Mouse (Mus musculus): ENCODE measurements around the gene Defa35. TPM values are rescaled to one million over a fixed set of nuclear protein-coding genes. Genes with fewer than 3 reads are reported as not detected.
"Not testable (repeated sequence)": the region's sequence is repeated elsewhere in the genome, so short reads cannot be mapped to it uniquely, and the experiment has no call there.

The Defa35 gene
- polyA plus RNA-seq (2015; fragmentation: Nextera tagmentation; extraction: Ambion mirVana), result not detected in 2 replicates

DNA sequence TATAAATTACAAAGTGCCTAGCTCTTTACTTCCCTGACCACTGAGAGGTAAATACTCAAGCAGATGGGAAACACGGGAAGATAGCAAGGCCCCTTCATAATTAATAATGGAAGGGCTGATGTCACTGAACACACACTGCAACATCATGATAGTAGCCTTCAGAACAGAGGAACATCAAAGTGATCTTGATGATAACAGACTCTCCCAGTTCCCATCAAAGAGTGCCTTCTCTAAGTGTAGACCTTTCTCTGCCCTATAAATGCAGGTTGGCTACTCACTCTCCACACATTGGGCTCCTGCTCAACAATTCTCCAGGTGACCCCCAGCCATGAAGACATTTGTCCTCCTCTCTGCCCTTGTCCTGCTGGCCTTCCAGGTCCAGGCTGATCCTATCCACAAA, at the start of gene Defa35:
Gene Defa35 (plus strand): TSS at position 301 of the 400 bp plus-strand sequence.
- H3K27me3 ChIP-seq; H3K4me2 ChIP-seq; H3K36me3 ChIP-seq; DNase-seq; H3K4me1 ChIP-seq (replicated peaks); H3K9ac ChIP-seq; H3K4me3 ChIP-seq (replicated peaks); H3K9me3 ChIP-seq (replicated peaks); H3K27ac ChIP-seq; ATAC-seq (ENCODE audit: low read depth): not testable (repeated sequence)
- 40% methylated on average over 1 of the region's 1 CpGs for WGBS (ENCODE audit: insufficient replicate concordance)

- not testable (repeated sequence) for H3K4me2 ChIP-seq; H3K27ac ChIP-seq; ATAC-seq (ENCODE audit: low read depth); H3K4me3 ChIP-seq (replicated peaks); H3K9ac ChIP-seq; DNase-seq; H3K36me3 ChIP-seq; H3K27me3 ChIP-seq; H3K9me3 ChIP-seq (replicated peaks); H3K4me1 ChIP-seq (replicated peaks)
- no CpG with 5 or more reads among the region's 1 CpGs for WGBS (ENCODE audit: insufficient replicate concordance)
Measured at GRCm38 (mm10) chr8:21025245-21025644, 39.6 kb upstream of the Defa35 start, which contains the start of gene Defa21. Defa21 (plus strand) TSS chr8:21025545.

DNA sequence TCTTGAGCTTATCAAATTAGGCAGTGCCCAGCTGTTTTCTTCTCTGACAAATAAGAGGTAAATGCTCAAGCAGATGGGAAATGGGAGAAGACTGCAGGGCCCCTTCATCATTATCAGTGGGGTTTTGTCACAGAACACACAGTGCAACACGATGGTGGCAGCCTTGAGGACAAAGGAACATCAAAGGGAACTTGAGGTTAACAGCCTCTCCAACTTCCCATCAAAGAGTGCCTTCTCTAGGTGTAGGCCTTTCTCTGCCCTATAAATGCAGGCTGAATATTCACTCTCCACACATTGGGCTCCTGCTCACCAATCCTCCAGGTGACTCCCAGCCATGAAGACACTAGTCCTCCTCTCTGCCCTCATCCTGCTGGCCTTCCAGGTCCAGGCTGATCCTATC, 10.1 kb upstream of the Defa35 start, which contains the start of gene Defa23:
Gene Defa23 (plus strand): TSS at position 301 of the 400 bp plus-strand sequence.
- no CpG with 5 or more reads among the region's 1 CpGs for WGBS (ENCODE audit: insufficient replicate concordance)
- ATAC-seq (ENCODE audit: low read depth); H3K9me3 ChIP-seq (replicated peaks); H3K36me3 ChIP-seq; H3K27ac ChIP-seq; H3K4me2 ChIP-seq; H3K4me1 ChIP-seq (replicated peaks); H3K27me3 ChIP-seq; H3K4me3 ChIP-seq (replicated peaks); DNase-seq; H3K9ac ChIP-seq: not testable (repeated sequence)

DNA sequence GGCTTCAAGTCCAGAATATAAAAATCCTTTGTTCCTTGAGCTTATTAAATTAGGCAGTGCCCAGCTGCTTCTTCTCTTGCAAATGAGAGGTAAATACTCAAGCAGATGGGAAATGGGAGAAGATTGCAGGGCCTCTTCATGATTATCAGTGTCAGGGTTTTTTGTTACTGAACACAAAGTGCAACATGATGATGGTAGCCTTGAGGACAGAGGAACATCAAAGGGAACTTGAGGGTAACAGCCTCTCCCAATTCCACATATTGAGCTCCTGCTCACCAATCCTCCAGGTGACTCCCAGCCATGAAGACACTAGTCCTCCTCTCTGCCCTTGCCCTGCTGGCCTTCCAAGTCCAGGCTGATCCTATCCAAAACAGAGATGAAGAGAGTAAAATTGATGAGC, 19.3 kb downstream of the Defa35 start, which contains the start of gene Defa25:
Gene Defa25 (plus strand): TSS at position 301 of the 400 bp plus-strand sequence.
- H3K27ac ChIP-seq, result not testable (repeated sequence)

GRCm38 (mm10) chr8:21093106-21093505, 28.3 kb downstream of the Defa35 start:
- Histone ChIP-seq H3K4me2 (no peak overlapping the region), H3K4me3 (replicated peaks) (no peak overlapping the region), H3K9me3 (replicated peaks) (no peaks in the 10 kb centered on the region), H3K4me1 (replicated peaks) (no peaks in the 10 kb centered on the region), H3K27me3 (no peaks in the 10 kb centered on the region), H3K27ac (no peak overlapping the region), H3K9ac (no peak overlapping the region), H3K36me3 (no peaks in the 10 kb centered on the region)
- 36% methylated on average over 4 of the region's 4 CpGs for WGBS (ENCODE audit: insufficient replicate concordance)
- ATAC-seq (ENCODE audit: low read depth), result no peak
- no peak for DNase-seq

More for the DNA sequence above, 19.3 kb downstream of the Defa35 start, which contains the start of gene Defa25:
- not testable (repeated sequence) for H3K36me3 ChIP-seq; ATAC-seq (ENCODE audit: low read depth); H3K4me3 ChIP-seq (replicated peaks); DNase-seq; H3K9me3 ChIP-seq (replicated peaks); H3K4me1 ChIP-seq (replicated peaks); H3K27me3 ChIP-seq; H3K4me2 ChIP-seq; H3K9ac ChIP-seq

DNA sequence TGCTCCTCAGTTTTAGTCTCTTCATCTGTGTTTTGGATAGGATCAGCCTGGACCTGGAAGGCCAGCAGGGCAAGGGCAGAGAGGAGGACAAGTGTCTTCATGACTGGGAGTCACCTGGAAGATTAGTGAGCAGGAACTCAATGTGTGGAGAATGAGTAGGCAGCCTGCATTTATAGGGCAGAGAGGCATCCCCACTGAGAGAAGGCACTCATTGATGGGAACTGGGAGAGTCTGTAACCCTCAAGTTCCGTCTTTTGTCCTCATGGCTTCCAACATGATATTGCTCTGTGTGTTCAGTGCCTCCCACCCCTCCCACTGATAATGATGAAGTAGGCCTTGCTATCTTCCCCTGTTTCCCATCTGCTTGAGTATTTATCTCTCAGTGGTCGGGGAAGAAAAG, 31.1 kb downstream of the Defa35 start, which contains the start of gene Gm14851:
Gene Gm14851 (minus strand): TSS at position 101 of the 400 bp plus-strand sequence.
- DNase-seq; H3K4me1 ChIP-seq (replicated peaks); H3K27ac ChIP-seq; H3K9me3 ChIP-seq (replicated peaks); H3K27me3 ChIP-seq; H3K4me3 ChIP-seq (replicated peaks); H3K4me2 ChIP-seq; H3K9ac ChIP-seq; ATAC-seq (ENCODE audit: low read depth); H3K36me3 ChIP-seq: not testable (repeated sequence)
- WGBS (ENCODE audit: insufficient replicate concordance), result no CpG with 5 or more reads among the region's 2 CpGs

Other genes starting within 250 kb of the Defa35 start
- not detected in 2 replicates for gene Defb33, start 172.4 kb upstream of the Defa35 start, polyA plus RNA-seq (2015; fragmentation: Nextera tagmentation; extraction: Ambion mirVana)
- not detected in 2 replicates for gene Gm15056, start 162.4 kb upstream of the Defa35 start, polyA plus RNA-seq (2015; fragmentation: Nextera tagmentation; extraction: Ambion mirVana)
- gene Gm6040, start 143.0 kb upstream of the Defa35 start, polyA plus RNA-seq (2015; fragmentation: Nextera tagmentation; extraction: Ambion mirVana), result not detected in 2 replicates
- not detected in 2 replicates for gene AY761185, start 120.3 kb upstream of the Defa35 start, polyA plus RNA-seq (2015; fragmentation: Nextera tagmentation; extraction: Ambion mirVana)
- gene Defa21, start 39.5 kb upstream of the Defa35 start, polyA plus RNA-seq (2015; fragmentation: Nextera tagmentation; extraction: Ambion mirVana), result not detected in 2 replicates
- gene Defa23, start 10.0 kb upstream of the Defa35 start, polyA plus RNA-seq (2015; fragmentation: Nextera tagmentation; extraction: Ambion mirVana), result not detected in 2 replicates
- gene Defa25, start 19.4 kb downstream of the Defa35 start, polyA plus RNA-seq (2015; fragmentation: Nextera tagmentation; extraction: Ambion mirVana), result not detected in 2 replicates
- gene Gm14851, start 31.0 kb downstream of the Defa35 start, polyA plus RNA-seq (2015; fragmentation: Nextera tagmentation; extraction: Ambion mirVana), result not detected in 2 replicates
- gene Defa30, start 69.6 kb downstream of the Defa35 start, polyA plus RNA-seq (2015; fragmentation: Nextera tagmentation; extraction: Ambion mirVana), result not detected in 2 replicates
- gene Defa22, start 97.2 kb downstream of the Defa35 start, polyA plus RNA-seq (2015; fragmentation: Nextera tagmentation; extraction: Ambion mirVana), result not detected in 2 replicates
- gene Defa31, start 126.6 kb downstream of the Defa35 start, polyA plus RNA-seq (2015; fragmentation: Nextera tagmentation; extraction: Ambion mirVana), result not detected in 2 replicates
- gene Gm15293, start 136.5 kb downstream of the Defa35 start, polyA plus RNA-seq (2015; fragmentation: Nextera tagmentation; extraction: Ambion mirVana), result not detected in 2 replicates
- not detected in 2 replicates for gene Gm15292, start 184.7 kb downstream of the Defa35 start, polyA plus RNA-seq (2015; fragmentation: Nextera tagmentation; extraction: Ambion mirVana)